25 mouse cellular contexts compared by ENCODE assay signal in genomic region chr12:71821272-71821671, GRCm38 (mm10). TPM values are rescaled to one million over a fixed set of nuclear protein-coding genes. Genes with fewer than 3 reads are reported as not detected.
DNase-seq lines count a peak whose midpoint lies in the region; ATAC-seq and TF ChIP-seq lines count a peak whose summit lies in the region.
"Had no signal": no experiment of that assay in that cellular context is flagged by ENCODE, and none has a peak within 500 bp of the region (broad histone marks: within the 10 kb centered on the region; RNA-seq: fewer than 3 reads in every experiment).

No protein-coding gene starts in this region.

- H3K27me3 ChIP-seq in midbrain, embryonic 11.5 days (ENCODE audit: control insufficient read depth, insufficient read depth, low read length), result no peaks in the 10 kb centered on the region
- H3K27me3 ChIP-seq in midbrain, postnatal 0 days (ENCODE audit: insufficient read depth, low read length), result no peaks in the 10 kb centered on the region
- peaks cover 2% of the 10 kb centered on the region for H3K27me3 ChIP-seq in CH12.LX (replicated peaks)
- H3K27me3 ChIP-seq in hindbrain, postnatal 0 days (ENCODE audit: insufficient read depth, low read length), result no peaks in the 10 kb centered on the region
- H3K27me3 ChIP-seq: embryonic facial prominence, embryonic 13.5 days; embryonic facial prominence, embryonic 15.5 days had no signal

- H3K4me3 ChIP-seq in midbrain, embryonic 11.5 days (ENCODE audit: low read depth, low read length), result no peak overlapping the region
- H3K4me3 ChIP-seq in midbrain, postnatal 0 days (ENCODE audit: low read depth, low read length), result no peak overlapping the region
- H3K4me3 ChIP-seq in CH12.LX (replicated peaks in 1 of 3; ENCODE audit: low read depth in 2 of 3, low read length in 2 of 3, poor library complexity in 1 of 3), result no peak overlapping the region
- H3K4me3 ChIP-seq in hindbrain, postnatal 0 days (ENCODE audit: low read length), result no peak overlapping the region
- H3K4me3 ChIP-seq: embryonic facial prominence, embryonic 13.5 days; embryonic facial prominence, embryonic 15.5 days; erythroblast, embryonic 14.5 days; forebrain, embryonic 10.5 days; forebrain, embryonic 12.5 days had no signal

- H3K36me3 ChIP-seq in midbrain, embryonic 11.5 days (ENCODE audit: control insufficient read depth, insufficient read depth, low read length), result no peaks in the 10 kb centered on the region
- H3K36me3 ChIP-seq in midbrain, postnatal 0 days (ENCODE audit: insufficient read depth, low read length), result no peaks in the 10 kb centered on the region
- no peaks in the 10 kb centered on the region for H3K36me3 ChIP-seq in CH12.LX (replicated peaks in 1 of 2; ENCODE audit: control insufficient read depth in 1 of 2, insufficient read depth in 1 of 2, low read length in 1 of 2)
- no peaks in the 10 kb centered on the region for H3K36me3 ChIP-seq in hindbrain, postnatal 0 days (ENCODE audit: insufficient read depth, low read length)
- H3K36me3 ChIP-seq: embryonic facial prominence, embryonic 13.5 days; embryonic facial prominence, embryonic 15.5 days; forebrain, embryonic 10.5 days; forebrain, embryonic 12.5 days had no signal

- WGBS in midbrain, embryonic 11.5 days, result 92% methylated on average over 5 of the region's 5 CpGs
- WGBS in midbrain, postnatal 0 days, result 91% methylated on average over 5 of the region's 5 CpGs
- 95% methylated on average over 5 of the region's 5 CpGs for WGBS in hindbrain, postnatal 0 days

- no peak overlapping the region for H3K27ac ChIP-seq in midbrain, embryonic 11.5 days (ENCODE audit: low read depth, low read length)
- no peak overlapping the region for H3K27ac ChIP-seq in midbrain, postnatal 0 days (ENCODE audit: low read depth, low read length)
- no peak overlapping the region for H3K27ac ChIP-seq in CH12.LX (ENCODE audit: insufficient read depth, low read depth)
- no peak overlapping the region for H3K27ac ChIP-seq in hindbrain, postnatal 0 days
- H3K27ac ChIP-seq: embryonic facial prominence, embryonic 13.5 days; embryonic facial prominence, embryonic 15.5 days; forebrain, embryonic 10.5 days; forebrain, embryonic 12.5 days had no signal

- in situ Hi-C loops in CH12.LX (cut with MboI; ENCODE audit: low pct_ligation_motif_present, low pct_unique_long_range_greater_than_20kb, low sequenced_read_pairs), result loop anchor here (10.0 kb wide), 1 partner anchor 154 kb away; no protein-coding TSS in a partner anchor

- dilution Hi-C loops in CH12.LX (cut with MboI; ENCODE audit: extremely low pct_ligation_motif_present, extremely low pct_unique_long_range_greater_than_20kb, low sequenced_read_pairs), result no loop called here

- DNase-seq in midbrain, embryonic 11.5 days (ENCODE audit: low spot score, missing footprints), result peak; percentile 28
- DNase-seq in midbrain, postnatal 0 days (ENCODE audit: low spot score), result no peak
- DNase-seq in CH12.LX (ENCODE audit: extremely low read depth), result peak; percentile 37
- no peak for DNase-seq in hindbrain, postnatal 0 days (ENCODE audit: low spot score)
- no peak for DNase-seq in layer of hippocampus, postnatal 25 days (ENCODE audit: extremely low spot score in 1 of 2, low spot score in 1 of 2)
- DNase-seq: adrenal gland, adult 2 months; adrenal gland, postnatal 10 days; adrenal gland, postnatal 25 days; B cell, adult 2 months; cerebellum, adult 11 months; cerebellum, adult 18-20 months; cerebellum, adult 8-10 months; cerebellum, adult 9-11 months; cerebellum, postnatal 14 days; cerebellum, postnatal 36 days; embryo, embryonic 11 days had no signal

- no peak for TF ChIP-seq RAD21 in CH12.LX (IDR thresholded peaks at IDR 0.05; ENCODE audit: low read depth, low read length)

- no peak for TF ChIP-seq CTCF in midbrain, postnatal 0 days (IDR thresholded peaks at IDR 0.05)
- TF ChIP-seq CTCF in CH12.LX (conservative IDR thresholded peaks at IDR 0.05 in 1 of 2, IDR thresholded peaks at IDR 0.05 in 1 of 2; ENCODE audit: low read depth in 2 of 2, low read length in 2 of 2), result no peak
- no peak for TF ChIP-seq CTCF in hindbrain, postnatal 0 days (IDR thresholded peaks at IDR 0.05; ENCODE audit: low read depth)

- H3K9me3 ChIP-seq in midbrain, embryonic 11.5 days (ENCODE audit: control insufficient read depth, low read length), result no peaks in the 10 kb centered on the region
- no peaks in the 10 kb centered on the region for H3K9me3 ChIP-seq in midbrain, postnatal 0 days (ENCODE audit: low read length)
- no peaks in the 10 kb centered on the region for H3K9me3 ChIP-seq in CH12.LX (replicated peaks; ENCODE audit: low read length)
- H3K9me3 ChIP-seq in hindbrain, postnatal 0 days (ENCODE audit: low read length), result no peaks in the 10 kb centered on the region
- H3K9me3 ChIP-seq: embryonic facial prominence, embryonic 13.5 days; embryonic facial prominence, embryonic 15.5 days; forebrain, embryonic 10.5 days; forebrain, embryonic 12.5 days had no signal

- TF ChIP-seq EP300 in CH12.LX (IDR thresholded peaks at IDR 0.05; ENCODE audit: low read length), result peak; percentile 15; the same call in 1 of the 2 replicates

- no peaks in the 10 kb centered on the region for H3K79me2 ChIP-seq in CH12.LX (replicated peaks; ENCODE audit: control insufficient read depth, extremely low read depth, insufficient read depth, poor library complexity, severe bottlenecking)

- no peak for TF ChIP-seq POLR2A in CH12.LX (IDR thresholded peaks at IDR 0.05; ENCODE audit: low read depth, low read length)

- H3K9ac ChIP-seq in midbrain, embryonic 11.5 days (ENCODE audit: low read length), result no peak overlapping the region
- H3K9ac ChIP-seq in midbrain, postnatal 0 days (replicated peaks; ENCODE audit: low read length, poor library complexity, severe bottlenecking), result no peak overlapping the region
- no peak overlapping the region for H3K9ac ChIP-seq in CH12.LX (ENCODE audit: insufficient read depth, low read depth)
- no peak overlapping the region for H3K9ac ChIP-seq in hindbrain, postnatal 0 days (replicated peaks; ENCODE audit: low read length)
- H3K9ac ChIP-seq: embryonic facial prominence, embryonic 13.5 days; embryonic facial prominence, embryonic 15.5 days; forebrain, embryonic 12.5 days had no signal

- ATAC-seq in midbrain, embryonic 11.5 days (ENCODE audit: low FRiP score), result no peak
- ATAC-seq in midbrain, postnatal 0 days (ENCODE audit: low FRiP score), result no peak
- ATAC-seq in megakaryocyte, adult 5-6 weeks (ENCODE audit: poor library complexity, severe bottlenecking), result peak; percentile 64
- ATAC-seq in hindbrain, postnatal 0 days, result no peak
- ATAC-seq: CD4-positive, CD25-positive, alpha-beta regulatory T cell, adult 4 months; forebrain, embryonic 14.5 days; forebrain, embryonic 16.5 days had no signal

- H3K4me2 ChIP-seq in midbrain, embryonic 11.5 days, result no peak overlapping the region
- H3K4me2 ChIP-seq in midbrain, postnatal 0 days (ENCODE audit: low read depth, low read length, poor library complexity, severe bottlenecking), result no peak overlapping the region
- H3K4me2 ChIP-seq in CH12.LX (ENCODE audit: insufficient read depth, low read depth, poor library complexity, severe bottlenecking), result peak overlapping the region; percentile 32
- H3K4me2 ChIP-seq in hindbrain, postnatal 0 days (ENCODE audit: low read depth, low read length), result no peak overlapping the region
- H3K4me2 ChIP-seq: embryonic facial prominence, embryonic 13.5 days; embryonic facial prominence, embryonic 15.5 days; forebrain, embryonic 12.5 days had no signal

- H3K4me1 ChIP-seq in midbrain, embryonic 11.5 days (ENCODE audit: control insufficient read depth, insufficient read depth, low read length), result no peaks in the 10 kb centered on the region
- no peaks in the 10 kb centered on the region for H3K4me1 ChIP-seq in midbrain, postnatal 0 days (ENCODE audit: insufficient read depth, low read length)
- peaks cover 13 to 31% of the 10 kb centered on the region in 2 experiments; a peak in 3 of 4 replicates for H3K4me1 ChIP-seq in CH12.LX (ENCODE audit: control insufficient read depth in 1 of 2, insufficient read depth in 2 of 2)
- no peaks in the 10 kb centered on the region for H3K4me1 ChIP-seq in hindbrain, postnatal 0 days (ENCODE audit: insufficient read depth, low read length)
- H3K4me1 ChIP-seq: embryonic facial prominence, embryonic 15.5 days; forebrain, embryonic 10.5 days; forebrain, embryonic 12.5 days had no signal

TF ChIP-seq in CH12.LX, 34 proteins besides CTCF, POLR2A, EP300 and RAD21:
- TF ChIP-seq ELF1 (IDR thresholded peaks at IDR 0.05; ENCODE audit: low read depth, low read length) (0 out of 2 replicates have a peak, but pooled peaks have one; percentile 9), BHLHE40 (IDR thresholded peaks at IDR 0.05; ENCODE audit: low read depth, low read length) (peak; percentile 50), IRF4 (IDR thresholded peaks at IDR 0.05; ENCODE audit: low read depth, low read length) (peak; percentile 75), ZKSCAN1 (IDR thresholded peaks at IDR 0.05; ENCODE audit: borderline replicate concordance, low read depth, low read length) (no peak)
TF ChIP-seq in CH12.LX: peak in this region for 3.

RNA-seq across cellular contexts. Expression of gene Daam1, which starts 9.6 kb away (rescaled TPM):
- polyA plus RNA-seq in midbrain, embryonic 11.5 days (2014; fragmentation: Nextera tagmentation; extraction: Ambion mirVana), result 19.9 and 22.5 TPM in 2 replicates
- total RNA-seq in midbrain, postnatal 0 days (2014; rRNA removed), result 86.0 and 94.4 TPM in 2 replicates
- 25.8 and 27.3 TPM in 2 replicates for polyA plus RNA-seq in midbrain, postnatal 0 days (2015; fragmentation: Nextera tagmentation; extraction: Ambion mirVana)
- total RNA-seq in CH12.LX (2012; rRNA removed) (7.6 and 10.7 TPM in 2 replicates), CH12.LX (2014; rRNA removed) (23.6 and 26.5 TPM in 2 replicates)
- polyA plus RNA-seq in CH12.LX (2012; ENCODE audit: insufficient read length, low read depth), result 23.2 and 27.9 TPM in 2 replicates
- total RNA-seq in megakaryocyte, adult 5-6 weeks (2015), result 12.3 and 12.7 TPM in 2 replicates
- 14.6 and 18.0 TPM in 2 replicates for total RNA-seq in megakaryocyte, adult 5-6 weeks (2017)
- 46.8 and 54.5 TPM in 2 replicates for total RNA-seq in hindbrain, postnatal 0 days (2014; rRNA removed)
- 21.9 and 22.3 TPM in 2 replicates for polyA plus RNA-seq in hindbrain, postnatal 0 days (2015; fragmentation: Nextera tagmentation; extraction: Ambion mirVana)
- 10 to 100 TPM; 60.5 to 71.6 TPM for total RNA-seq in layer of hippocampus, postnatal 25 days (2021)

Comparison
In these comparisons a context has a peak if more than half of its experiments do, and no peak if none do; other contexts are left out.
1. DNase-seq: peak in midbrain, embryonic 11.5 days (single experiment) and CH12.LX (single experiment); none in midbrain, postnatal 0 days (single experiment), hindbrain, postnatal 0 days (single experiment) and layer of hippocampus, postnatal 25 days (0 of 2).